Mouse (Mus musculus) liver, embryonic 14.5 days (tissue): ENCODE data around the gene Kera. TPM values are rescaled to one million over a fixed set of nuclear protein-coding genes. Genes with fewer than 3 reads are reported as not detected.

ENCODE experiments used
- ATAC-seq: fragments of 200-750 bp; cut with Nextera tagmentation; 2 replicates; pipeline ENCODE4 v1.8.0; 2017; ENCODE audit warnings: moderate number of reproducible peaks, mild to moderate bottlenecking, moderate library complexity; ENCODE audit not compliant: insufficient read depth
- DNase-seq, 3 experiments: peaks; one replicate each; pipeline ENCODE4 v3.0.0-alpha.2; 2012 to 2013; ENCODE audit warnings: low read depth in 3 of 3, low spot score in 3 of 3
- H3K27ac ChIP-seq: fragments of 300-500 bp; sonication (generic); 2 replicates; pipeline ENCODE4 v1.5.1; 2014; ENCODE audit warnings: moderate library complexity, mild to moderate bottlenecking, control low read depth, inconsistent platforms
- H3K27me3 ChIP-seq: fragments of 300-500 bp; sonication (generic); 2 replicates; pipeline ENCODE4 v1.6.1; 2014; ENCODE audit warnings: mild to moderate bottlenecking, low read length, moderate library complexity; ENCODE audit not compliant: control insufficient read depth, insufficient read depth
- H3K36me3 ChIP-seq: fragments of 300-500 bp; sonication (generic); replicated peaks from 2 replicates; pipeline ENCODE4 v1.6.1; 2014; ENCODE audit warnings: low read depth; ENCODE audit not compliant: control insufficient read depth, insufficient read depth
- H3K4me1 ChIP-seq, 2 experiments: fragments of 200-500 bp in 1 of 2; fragments of 300-500 bp in 1 of 2; sonication (generic) in 1 of 2; replicated peaks; 2 replicates each; pipeline ENCODE4 v1.6.1; 2012 to 2014; ENCODE audit warnings: antibody characterized with exemption in 1 of 2, inconsistent platforms in 1 of 2, low read length in 1 of 2; ENCODE audit not compliant: control insufficient read depth in 2 of 2, insufficient read depth in 2 of 2
- H3K4me2 ChIP-seq: fragments of 300-500 bp; sonication (generic); 2 replicates; pipeline ENCODE4 v1.6.1; 2014; ENCODE audit warnings: low read depth, mild to moderate bottlenecking, control low read depth, moderate library complexity
- H3K4me3 ChIP-seq, 2 experiments: fragments of 200-500 bp in 1 of 2; fragments of 300-500 bp in 1 of 2; sonication (generic) in 1 of 2; 2 replicates each; pipeline ENCODE4 v1.5.1; 2012 to 2014; ENCODE audit warnings: low read depth in 2 of 2, low read length in 2 of 2, mild to moderate bottlenecking in 2 of 2, control low read depth in 1 of 2, inconsistent platforms in 1 of 2, moderate library complexity in 1 of 2; ENCODE audit not compliant: insufficient read depth in 1 of 2
- H3K9ac ChIP-seq: fragments of 300-500 bp; sonication (generic); replicated peaks from 2 replicates; pipeline ENCODE4 v1.6.1; 2014; ENCODE audit warnings: mild to moderate bottlenecking, control low read depth, moderate library complexity
- H3K9me3 ChIP-seq: fragments of 300-500 bp; sonication (generic); 2 replicates; pipeline ENCODE4 v1.6.1; 2016; ENCODE audit warnings: low read length, mixed read lengths; ENCODE audit not compliant: control insufficient read depth
- CTCF ChIP-seq: IDR thresholded peaks from 2 replicates; pipeline ENCODE4 v1.5.1; 2016; ENCODE audit warnings: antibody characterized with exemption, low read depth, control low read depth
- EP300 ChIP-seq: IDR thresholded peaks from 2 replicates; pipeline ENCODE4 v1.6.1; 2016; ENCODE audit warnings: antibody characterized with exemption, low read depth
- WGBS: fragments of 180-500 bp; shearing (Covaris S2); extraction: QIAGEN DNeasy Blood & Tissue Kit; methylation state at CpG from one replicate; pipeline ENCODE4 v1.1.7; 2014; ENCODE audit not compliant: insufficient replicate concordance; 5-methylcytosine and 5-hydroxymethylcytosine counted together
- polyA plus RNA-seq, 2 experiments: library from polyadenylated mRNA; depleted of rRNA in 1 of 2; stranded (reverse) in 1 of 2; unstranded in 1 of 2; fragments of >200 nt; fragmentation: Nextera tagmentation in 1 of 2; extraction: Ambion mirVana in 1 of 2; gene quantifications; 2 replicates each; pipeline versions ENCODE4 v1.2.1 to v1.2.3; 2012 to 2014

Gene Kera
- polyA plus RNA-seq (2012; rRNA removed) = 0.03 TPM in 1 of 2 replicates, not detected in the other
- not detected in 2 replicates for polyA plus RNA-seq (2014; fragmentation: Nextera tagmentation; extraction: Ambion mirVana)

DNA sequence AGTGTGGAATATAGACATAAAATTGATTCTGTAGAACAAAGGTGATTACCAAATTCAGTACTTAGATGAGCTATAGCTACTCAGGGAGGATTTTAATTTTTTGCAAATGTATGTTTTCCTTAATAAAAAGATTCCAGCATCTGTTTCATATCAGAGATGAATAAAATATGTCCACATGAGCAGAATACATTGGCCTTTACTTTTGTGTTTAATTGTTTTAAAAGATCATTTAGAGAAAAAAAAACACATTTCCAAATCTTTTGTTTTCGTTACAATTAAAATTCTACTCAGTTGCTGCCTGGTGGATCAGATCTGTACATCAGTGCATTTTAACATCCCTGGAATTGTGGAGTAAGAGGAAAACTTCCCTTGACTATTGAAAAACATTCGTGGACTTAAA, at the start of gene Kera:
TSS of gene Kera (plus strand) at position 301 of the 400 bp plus-strand sequence.
- no peaks in the 10 kb centered on the region for H3K27me3 ChIP-seq
- no peaks in the 10 kb centered on the region for H3K4me1 ChIP-seq
- ATAC-seq (no peak), DNase-seq (no peak)
- TF ChIP-seq EP300 = no peak
- TF ChIP-seq CTCF = no peak
- no peaks in the 10 kb centered on the region for H3K36me3 ChIP-seq
- no peak within 1 kb of the TSS for H3K4me2 ChIP-seq
- no peaks in the 10 kb centered on the region for H3K9me3 ChIP-seq
- no peak within 1 kb of the TSS for H3K4me3 ChIP-seq
- WGBS = 51% methylated on average over 2 of the region's 2 CpGs
- H3K9ac ChIP-seq = no peak within 1 kb of the TSS
- H3K27ac ChIP-seq = no peak within 1 kb of the TSS

DNA sequence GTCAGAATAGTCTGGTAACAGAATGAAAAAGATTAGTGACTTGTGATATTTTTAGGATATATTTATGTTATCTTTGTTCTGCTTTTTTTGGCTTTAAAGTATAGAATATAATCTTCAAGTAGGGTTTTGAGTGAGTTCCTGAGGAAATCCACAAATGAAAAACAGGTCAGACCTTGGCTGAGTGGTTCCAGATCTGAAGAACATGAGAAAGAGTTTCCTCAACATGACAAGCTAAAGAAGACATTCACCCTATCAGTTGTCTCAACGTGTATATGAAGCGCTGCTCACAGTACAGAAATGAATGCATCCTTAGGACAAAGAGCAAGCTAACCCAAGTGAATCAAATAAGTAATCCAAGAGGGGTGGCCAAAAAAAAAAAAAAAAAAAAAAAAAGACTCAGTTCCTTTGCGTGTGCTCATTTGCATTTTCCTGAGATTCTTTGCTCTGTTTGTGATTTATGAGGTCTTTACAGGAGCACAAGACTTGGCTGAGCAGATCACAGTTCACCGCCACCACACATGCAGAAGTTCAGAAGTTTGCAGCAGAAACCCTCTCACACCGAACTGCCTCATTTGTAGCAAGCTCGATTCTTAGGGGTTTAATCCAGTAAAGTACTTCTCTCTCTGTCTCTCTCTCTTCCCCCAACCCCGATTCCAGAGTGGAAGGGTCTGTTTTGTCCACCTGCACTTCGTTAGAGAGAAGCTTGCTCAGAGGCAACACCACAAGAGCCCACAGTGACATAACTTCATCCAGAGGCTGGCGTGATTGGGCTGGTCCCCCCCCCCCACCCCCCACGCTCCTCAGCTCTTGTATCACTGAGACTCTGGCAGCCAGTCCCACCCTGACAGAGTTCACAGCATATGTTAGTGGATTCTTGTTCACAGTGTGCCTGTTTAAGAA, 41.5 kb upstream of the Kera start, which contains the start of gene Lum:
TSS of gene Lum (plus strand) at position 172 of the 900 bp plus-strand sequence.
- H3K27ac ChIP-seq = no peak within 1 kb of the TSS
- no peak for DNase-seq
- WGBS = 51% methylated on average over 10 of the region's 10 CpGs
- no peak within 1 kb of the TSS for H3K4me2 ChIP-seq
- no peak for TF ChIP-seq EP300
- no peak for TF ChIP-seq CTCF
- H3K9me3 ChIP-seq = no peaks in the 10 kb centered on the region
- no peak within 1 kb of the TSS for H3K9ac ChIP-seq
- no peaks in the 10 kb centered on the region for H3K4me1 ChIP-seq
- no peaks in the 10 kb centered on the region for H3K27me3 ChIP-seq
- ATAC-seq = no peak
- H3K4me3 ChIP-seq = no peak within 1 kb of the TSS
- H3K36me3 ChIP-seq = no peaks in the 10 kb centered on the region

GRCm38 (mm10) chr10:97567489-97568135, 39.1 kb upstream of the Kera start:
- no peak for TF ChIP-seq CTCF
- TF ChIP-seq EP300 = no peak

GRCm38 (mm10) chr10:97582543-97583231, 24.0 kb upstream of the Kera start:
- no peak overlapping the region for H3K4me2 ChIP-seq
- H3K27me3 ChIP-seq = no peaks in the 10 kb centered on the region
- H3K9me3 ChIP-seq = no peaks in the 10 kb centered on the region
- no peak for ATAC-seq
- H3K4me1 ChIP-seq = no peaks in the 10 kb centered on the region
- H3K4me3 ChIP-seq = no peak overlapping the region
- TF ChIP-seq EP300 = no peak
- no peak for TF ChIP-seq CTCF
- WGBS = 58% methylated on average over 4 of the region's 4 CpGs
- H3K9ac ChIP-seq = no peak overlapping the region
- no peak overlapping the region for H3K27ac ChIP-seq
- DNase-seq = no peak
- H3K36me3 ChIP-seq = no peaks in the 10 kb centered on the region

More at GRCm38 (mm10) chr10:97567489-97568135, 39.1 kb upstream of the Kera start:
- Histone ChIP-seq H3K27me3 (no peaks in the 10 kb centered on the region), H3K4me3 (no peak overlapping the region), H3K4me2 (no peak overlapping the region), H3K9ac (no peak overlapping the region), H3K27ac (no peak overlapping the region), H3K9me3 (no peaks in the 10 kb centered on the region), H3K36me3 (no peaks in the 10 kb centered on the region), H3K4me1 (no peaks in the 10 kb centered on the region)
- ATAC-seq (no peak), DNase-seq (no peak)
- WGBS = 55% methylated on average over 8 of the region's 8 CpGs
